Mouse (Mus musculus): ENCODE results near the gene Gmfb.
A peak's percentile ranks its signal among the peaks of the same experiment; 100 is the strongest.

Gmfb gene

GRCm38 (mm10) chr14:46803259-46803658, 18.8 kb downstream of the Gmfb start:
- no peak for DNase-seq (ENCODE audit: low spot score in 2 of 2)

GRCm38 (mm10) chr14:46800684-46801345, 21.2 kb downstream of the Gmfb start:
- DNase-seq (ENCODE audit: low spot score in 2 of 2): no peak

- no peak for DNase-seq (ENCODE audit: low spot score in 2 of 2)
Measured at GRCm38 (mm10) chr14:46794157-46794556, 27.9 kb downstream of the Gmfb start.

GRCm38 (mm10) chr14:46790723-46791122, 31.3 kb downstream of the Gmfb start:
- no peak for DNase-seq (ENCODE audit: low spot score in 2 of 2)

- peak in 1 of 2 experiments; percentile 32 for DNase-seq (ENCODE audit: low spot score in 2 of 2)
Measured at GRCm38 (mm10) chr14:46790303-46790702, 31.7 kb downstream of the Gmfb start.

GRCm38 (mm10) chr14:46788505-46788901, 33.5 kb downstream of the Gmfb start:
- DNase-seq (ENCODE audit: low spot score in 2 of 2): no peak

GRCm38 (mm10) chr14:46787787-46788504, 34.1 kb downstream of the Gmfb start, which contains the start of gene Cnih1:
Gene Cnih1, minus strand, starts transcription at chr14:46788411.
- peak; percentile 80 to 91 for DNase-seq (ENCODE audit: low spot score in 2 of 2)

- DNase-seq (ENCODE audit: low spot score in 2 of 2): peak in 1 of 2 experiments; percentile 7
Measured at GRCm38 (mm10) chr14:46787454-46787786, 34.6 kb downstream of the Gmfb start.

GRCm38 (mm10) chr14:46785247-46785646, 36.8 kb downstream of the Gmfb start:
- DNase-seq (ENCODE audit: low spot score in 2 of 2): no peak

- DNase-seq (ENCODE audit: low spot score in 2 of 2): no peak
Measured at GRCm38 (mm10) chr14:46783327-46783926, 38.6 kb downstream of the Gmfb start.

GRCm38 (mm10) chr14:46782187-46782828, 39.7 kb downstream of the Gmfb start:
- DNase-seq (ENCODE audit: low spot score in 2 of 2): no peak

GRCm38 (mm10) chr14:46781086-46781485, 41.0 kb downstream of the Gmfb start:
- no peak for DNase-seq (ENCODE audit: low spot score in 2 of 2)

GRCm38 (mm10) chr14:46779217-46779616, 42.8 kb downstream of the Gmfb start:
- no peak for DNase-seq (ENCODE audit: low spot score in 2 of 2)

GRCm38 (mm10) chr14:46778756-46779155, 43.3 kb downstream of the Gmfb start:
- DNase-seq (ENCODE audit: low spot score in 2 of 2): no peak

GRCm38 (mm10) chr14:46770036-46770435, 52.0 kb downstream of the Gmfb start:
- DNase-seq (ENCODE audit: low spot score in 2 of 2): no peak

GRCm38 (mm10) chr14:46767116-46767515, 54.9 kb downstream of the Gmfb start:
- no peak for DNase-seq (ENCODE audit: low spot score in 2 of 2)

- no peak for DNase-seq (ENCODE audit: low spot score in 2 of 2)
Measured at GRCm38 (mm10) chr14:46761186-46761585, 60.9 kb downstream of the Gmfb start.

- DNase-seq (ENCODE audit: low spot score in 2 of 2): peak; percentile 85 to 88
Measured at GRCm38 (mm10) chr14:46760355-46761029, 61.5 kb downstream of the Gmfb start, which contains the start of gene Cdkn3. Gene Cdkn3, plus strand, starts transcription at chr14:46760541.

- DNase-seq (ENCODE audit: low spot score in 2 of 2): no peak
Measured at GRCm38 (mm10) chr14:46759970-46760354, 62.1 kb downstream of the Gmfb start.

All from thymus, postnatal 10 days (tissue).